Mouse (Mus musculus) embryo, embryonic 11.5 days (tissue): ENCODE measurements at regions not wholly inside any gene's neighbourhood (a gene's known extent, or its start where the extent isn't known, plus 50 kb on each side); places are given as distances from the start of the nearest gene placed in this dataset.

ENCODE experiments used
- DNase-seq: peaks from one replicate; pipeline ENCODE4 v3.0.0-alpha.2; 2012; ENCODE audit warnings: low read depth, low spot score

DNA sequence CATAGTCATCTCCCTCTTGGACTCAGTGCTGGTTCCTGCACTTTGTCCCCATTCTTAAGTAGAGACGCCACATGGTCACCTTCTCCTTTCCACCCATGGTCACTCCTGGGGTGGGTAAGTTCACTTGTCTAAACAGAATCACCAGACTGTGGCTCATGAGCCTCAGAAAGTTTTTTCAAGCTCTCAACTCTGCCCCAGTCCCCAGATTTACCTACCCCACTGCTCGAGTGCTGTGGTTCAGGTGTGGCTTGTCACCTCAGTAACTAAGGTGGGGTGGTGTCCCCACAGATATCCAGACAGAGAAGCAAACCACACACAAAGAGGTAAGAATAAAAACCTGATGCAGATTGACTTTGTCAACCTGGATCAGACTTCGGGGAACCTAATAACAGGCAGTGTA lies 87.6 kb downstream of the Rpl10-ps3 start:
- no peak for DNase-seq

DNA sequence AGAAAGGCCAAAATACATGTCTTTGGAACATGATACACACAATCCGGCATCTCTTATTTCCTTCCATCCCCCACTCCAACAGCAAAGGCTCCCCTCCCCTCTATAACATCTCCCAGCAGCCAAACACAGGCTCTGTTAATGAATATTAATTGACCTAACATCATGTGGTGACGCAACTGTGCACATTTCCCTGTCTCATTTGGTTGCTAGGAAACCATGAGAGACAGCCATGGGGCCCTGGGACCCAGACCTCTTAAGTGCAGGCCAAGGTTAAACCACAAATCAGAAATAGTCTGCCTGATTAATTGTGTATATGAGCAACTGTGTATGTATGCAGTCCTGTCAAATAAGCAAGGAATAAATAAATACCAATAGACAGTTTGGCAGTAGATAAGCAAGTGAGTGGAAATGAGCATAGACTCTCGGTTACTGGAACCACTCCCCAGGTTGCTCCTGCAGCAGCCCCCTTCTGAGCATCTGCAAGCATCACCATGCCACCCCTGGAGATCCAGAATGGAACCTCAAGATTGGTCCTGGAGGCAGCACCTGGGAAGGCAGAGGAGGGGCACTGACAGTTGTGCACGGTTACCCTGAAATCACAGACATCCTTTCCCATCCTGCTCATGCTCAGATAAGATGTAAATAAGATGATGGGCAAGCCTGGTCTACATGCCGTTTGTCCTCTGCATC lies 99.6 kb downstream of the Rpl10-ps3 start:
- DNase-seq, result peak; percentile 29

DNA sequence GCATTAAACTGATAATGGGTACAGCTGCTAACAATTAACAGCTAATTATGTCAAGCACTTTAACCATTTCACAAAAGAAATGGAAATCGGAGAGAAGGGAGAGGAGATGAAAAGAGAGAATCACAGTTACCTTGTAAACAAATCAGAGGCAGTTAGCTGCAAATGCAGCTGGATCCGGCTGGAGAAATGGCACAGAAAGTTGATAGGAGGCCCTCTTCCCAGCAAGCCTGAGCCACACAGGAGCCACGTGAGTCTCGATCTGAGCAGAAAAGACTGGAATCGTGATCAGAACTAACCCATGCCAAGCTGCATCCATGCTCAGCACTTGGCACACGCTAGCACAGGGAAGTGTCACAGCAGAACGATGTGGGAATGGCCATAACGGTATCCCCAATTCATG lies 103.8 kb downstream of the Rpl10-ps3 start:
- no peak for DNase-seq

DNA sequence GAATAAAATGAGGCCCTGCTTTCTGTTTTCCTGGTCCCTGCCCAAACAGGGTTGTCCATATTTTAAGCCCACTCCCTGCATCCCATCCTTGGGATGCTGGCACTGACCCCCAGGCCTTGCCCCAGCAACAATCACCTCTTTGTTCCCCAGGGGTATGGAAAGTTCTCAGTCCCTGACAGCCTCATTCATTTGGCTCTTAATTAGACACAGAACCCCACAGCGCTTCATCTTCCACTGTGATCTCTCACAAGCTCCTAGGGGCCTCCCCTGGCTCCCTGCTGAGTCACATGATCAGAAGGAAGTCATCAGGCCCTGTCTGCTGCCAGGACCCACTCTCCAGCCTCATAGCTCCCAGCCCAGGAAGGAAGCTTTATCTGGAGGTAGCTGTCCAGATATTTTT lies 108.9 kb downstream of the Rpl10-ps3 start:
- DNase-seq, result no peak

DNA sequence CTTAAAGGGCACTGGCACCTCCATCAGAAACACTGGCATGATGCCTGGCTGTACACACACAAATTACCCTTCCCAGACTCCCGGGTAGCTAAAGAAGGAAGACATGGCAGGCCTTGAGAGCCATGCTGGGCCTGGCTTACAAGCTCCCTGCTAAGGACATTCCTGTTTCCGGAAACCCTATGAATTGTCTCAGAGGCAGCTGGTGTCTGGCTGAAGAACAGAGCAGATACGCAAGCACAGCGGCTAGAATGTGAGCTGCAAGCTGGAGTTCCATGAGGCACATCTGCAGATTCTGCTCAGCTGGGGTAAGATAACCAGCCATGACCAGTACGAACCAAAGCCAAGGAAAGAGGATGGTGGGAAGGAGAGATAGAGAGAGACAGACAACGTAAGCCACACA lies 110.1 kb downstream of the Rpl10-ps3 start:
- no peak for DNase-seq

DNA sequence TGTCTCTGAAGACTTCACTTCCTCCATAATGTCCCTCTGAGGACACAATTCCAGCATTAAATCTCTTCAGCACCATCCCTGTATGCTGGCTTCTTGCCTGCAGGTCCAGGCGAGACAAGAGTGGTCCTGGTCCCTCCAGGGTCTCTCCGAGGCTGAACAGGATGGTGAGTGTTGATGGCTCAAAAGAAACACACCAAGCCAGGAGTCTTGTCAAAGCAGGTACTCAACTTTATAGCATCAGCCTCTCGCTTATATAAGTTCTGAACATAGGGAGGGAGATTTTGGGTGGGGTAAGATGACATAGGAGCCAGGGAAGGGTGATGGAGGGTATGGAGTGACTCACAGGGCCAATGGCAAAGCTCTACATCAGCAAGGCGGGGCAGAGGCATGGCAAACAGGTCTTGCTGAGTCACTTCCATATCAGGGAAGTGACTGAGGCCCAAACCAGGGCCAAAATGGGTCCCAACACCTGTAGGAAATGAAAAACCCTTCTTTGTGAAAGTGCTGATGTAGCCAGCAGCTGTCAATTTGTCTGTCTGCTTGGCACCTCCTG lies 111.7 kb downstream of the Rpl10-ps3 start:
- DNase-seq, result no peak

DNA sequence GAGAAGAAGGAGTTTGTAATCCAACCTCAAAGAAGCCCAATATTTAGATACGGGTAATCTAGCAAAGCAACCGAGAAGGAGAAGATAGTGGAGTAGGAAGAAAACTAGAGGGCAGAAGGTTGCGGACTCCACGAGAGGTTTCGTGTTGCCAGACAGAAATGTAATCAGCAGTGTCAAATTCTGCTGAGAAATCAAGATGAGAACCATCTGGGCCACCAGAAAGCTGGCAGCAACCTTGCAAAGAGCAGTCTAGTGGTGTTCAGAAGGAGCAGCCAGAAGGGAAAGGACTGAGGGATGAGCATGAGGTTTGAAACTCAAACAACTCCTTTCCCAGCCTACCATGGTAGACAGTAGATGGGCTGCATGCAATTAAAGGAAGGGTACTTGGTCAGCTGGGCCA lies 134.3 kb downstream of the Rpl10-ps3 start:
- no peak for DNase-seq

DNA sequence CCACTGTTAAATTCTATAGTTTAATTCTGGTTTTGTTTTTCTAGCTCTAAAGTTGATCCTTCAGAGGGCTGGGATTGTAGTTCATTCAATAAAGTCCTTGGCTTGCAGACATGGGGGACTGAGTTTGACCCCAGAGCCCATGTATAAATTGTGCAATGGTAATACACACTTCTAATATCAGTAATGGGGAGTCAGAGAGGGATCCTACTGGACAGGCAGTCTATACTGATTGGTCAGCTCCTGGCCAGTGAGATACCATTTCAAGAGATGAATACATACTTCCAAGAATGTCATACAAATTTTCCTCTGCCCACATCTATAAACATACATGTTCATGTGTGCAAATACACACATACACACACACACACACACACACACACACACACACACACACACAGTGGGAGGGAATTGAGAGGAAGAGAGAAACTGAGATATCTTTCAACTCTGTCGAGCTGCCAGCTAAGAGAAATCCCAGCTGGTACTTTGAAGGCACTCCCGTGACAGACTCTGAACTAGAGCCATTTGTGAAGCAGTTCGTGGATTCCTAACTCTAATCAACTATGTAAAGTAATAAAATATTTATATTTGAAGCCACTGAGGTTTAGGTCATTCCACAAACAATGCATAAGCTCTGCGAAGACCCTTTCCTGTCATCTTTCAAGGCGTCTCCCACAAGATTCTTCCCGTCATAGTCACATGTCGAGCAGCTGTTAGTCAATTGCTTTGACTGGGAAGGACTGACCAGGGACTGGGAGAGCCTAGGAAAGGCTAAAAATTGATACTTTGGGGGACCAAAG lies 145.1 kb downstream of the Rpl10-ps3 start:
- DNase-seq, result no peak

DNA sequence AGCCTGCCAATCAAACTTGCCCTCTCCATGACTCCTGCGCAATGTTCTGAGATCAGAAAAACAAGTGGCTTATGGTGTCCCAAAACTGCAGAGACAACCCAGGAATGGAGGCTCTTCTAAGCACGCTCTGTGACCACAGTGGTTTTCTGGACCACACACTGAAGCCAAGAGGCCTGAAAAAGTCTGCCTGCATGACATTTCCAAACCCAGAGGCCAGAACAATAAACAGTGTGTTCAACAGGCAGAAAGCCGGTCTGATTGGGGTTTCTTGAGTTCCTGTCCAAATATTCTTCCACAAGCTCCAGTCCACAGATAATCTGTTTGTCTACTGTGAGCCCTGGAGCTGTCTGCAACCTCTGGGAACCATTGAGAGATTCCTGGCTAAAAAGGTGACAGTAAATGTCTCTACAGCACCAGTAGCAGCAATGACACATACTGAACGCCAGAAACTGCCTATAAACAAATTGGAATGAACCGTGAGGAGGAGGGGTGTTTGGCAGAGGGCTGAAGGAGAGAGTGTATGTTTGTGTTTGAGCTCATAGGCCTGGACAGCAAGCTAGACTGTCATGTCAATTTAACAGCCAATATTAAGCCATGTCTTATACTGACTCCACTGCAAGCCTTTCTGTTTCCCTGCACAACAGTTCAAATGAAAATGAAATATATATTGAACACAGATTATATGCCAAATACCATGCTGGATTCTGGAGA lies 152.2 kb downstream of the Rpl10-ps3 start:
- DNase-seq, result no peak

DNA sequence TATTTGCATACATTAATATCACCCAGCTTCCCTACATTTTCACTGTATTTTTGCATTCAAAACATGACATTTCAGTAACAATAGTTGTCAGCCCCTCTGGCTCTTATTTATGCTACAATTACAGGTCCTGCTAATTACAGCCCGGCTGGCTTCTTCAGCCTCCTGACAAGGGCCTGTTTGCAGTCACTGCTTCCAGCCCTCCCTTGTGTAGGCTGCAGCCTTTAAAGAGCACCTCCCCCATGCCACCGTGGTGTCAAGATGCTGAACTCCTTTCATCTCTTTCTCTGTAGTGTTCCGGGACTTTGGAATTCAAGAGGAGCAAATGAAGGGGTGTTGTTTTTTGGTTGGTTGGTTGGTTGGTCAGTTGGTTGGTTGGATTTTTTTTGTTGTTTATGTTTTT lies 153.6 kb downstream of the Rpl10-ps3 start:
- DNase-seq, result no peak

DNA sequence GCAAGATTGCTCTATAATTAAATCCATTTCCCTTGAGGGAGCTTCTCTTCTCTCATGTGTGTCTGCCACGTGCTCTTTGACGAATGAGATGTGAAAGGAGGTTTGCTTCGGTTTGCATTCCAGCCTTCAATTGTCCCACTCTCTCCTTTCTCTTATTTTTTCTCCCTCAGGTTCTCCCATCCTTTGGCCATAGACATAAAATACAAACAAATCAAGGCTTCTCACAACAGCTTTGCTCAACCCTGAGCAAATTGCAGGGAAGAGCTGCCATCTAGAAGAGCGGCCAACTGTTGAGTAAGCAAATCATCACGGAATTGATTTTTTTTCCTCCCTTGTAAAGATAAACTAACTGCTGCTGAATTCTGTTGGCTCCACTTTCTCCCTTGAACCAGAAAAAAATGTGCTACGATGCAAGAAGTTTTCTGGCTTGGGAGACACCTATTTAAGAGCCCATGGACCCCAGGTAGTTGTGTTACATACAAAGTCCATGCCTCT lies 156.1 kb downstream of the Rpl10-ps3 start:
- DNase-seq, result no peak

DNA sequence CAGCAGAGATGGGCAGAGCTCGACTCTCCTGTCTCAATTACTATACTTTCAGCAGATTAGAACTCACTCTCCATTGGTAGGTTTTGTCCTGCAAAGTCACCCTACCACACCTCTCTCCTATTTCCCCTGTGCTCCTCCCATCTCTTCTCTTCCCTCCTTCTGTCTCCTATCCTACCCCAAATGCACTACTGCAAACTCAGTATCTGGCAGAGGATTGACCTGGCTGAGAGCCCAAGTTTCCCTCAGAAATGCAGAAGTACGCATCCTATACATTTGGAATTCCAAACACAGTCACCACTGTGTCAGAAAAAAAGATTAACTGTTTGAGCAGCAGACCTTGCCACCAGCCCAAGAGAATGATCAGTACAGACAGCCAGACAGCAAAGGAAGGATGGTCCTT lies 163.4 kb downstream of the Rpl10-ps3 start:
- DNase-seq, result no peak

DNA sequence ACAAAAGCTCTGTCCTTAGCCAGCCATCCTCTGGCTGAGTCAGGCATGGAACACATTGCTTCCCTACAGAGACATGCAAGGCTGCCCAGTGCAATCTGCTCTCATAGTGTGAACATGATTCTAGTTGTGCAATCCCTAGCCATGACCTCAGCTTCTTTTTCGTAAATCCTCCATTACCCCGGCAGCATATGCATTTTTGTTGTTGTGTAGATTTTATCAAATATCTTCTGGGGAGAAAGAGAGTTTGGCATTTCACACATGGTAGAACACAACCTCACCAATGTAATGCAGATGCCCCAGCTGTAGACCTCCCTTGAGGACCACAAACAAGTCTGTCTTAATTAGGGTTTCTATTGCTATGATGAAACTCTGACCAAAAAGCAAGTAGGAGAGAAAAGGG lies 168.6 kb downstream of the Rpl10-ps3 start:
- no peak for DNase-seq

DNA sequence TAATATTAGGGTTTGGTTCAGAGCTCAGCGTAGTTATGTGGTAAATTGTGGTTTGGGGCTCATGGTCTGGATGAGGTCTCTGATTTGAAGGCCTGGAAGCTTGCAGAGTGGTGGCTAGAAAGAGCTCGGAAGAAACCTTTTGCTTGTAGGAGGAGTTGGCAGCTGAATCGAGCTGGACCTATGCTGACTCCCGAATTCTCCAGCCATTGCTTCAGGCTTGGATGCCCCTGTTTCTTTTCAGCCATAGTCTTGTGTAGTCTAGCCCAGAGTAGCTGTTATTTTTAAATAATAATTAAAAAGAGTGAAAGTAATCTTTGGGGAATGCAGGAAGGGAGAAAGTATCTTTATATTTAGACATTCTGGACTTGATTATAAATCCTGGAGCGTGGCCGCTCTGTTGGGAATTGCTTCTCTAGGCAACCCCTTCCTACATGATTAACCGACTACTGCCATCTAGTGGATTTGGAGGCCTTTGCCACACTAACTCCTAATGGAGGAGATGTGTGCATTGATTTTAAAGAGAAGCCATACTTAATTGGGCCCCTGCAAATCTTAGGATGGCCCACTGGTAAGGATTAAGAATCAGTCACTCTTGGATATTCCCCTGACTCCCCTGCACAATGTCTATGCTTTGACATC lies 172.8 kb downstream of the Rpl10-ps3 start:
- peak; percentile 75 for DNase-seq

DNA sequence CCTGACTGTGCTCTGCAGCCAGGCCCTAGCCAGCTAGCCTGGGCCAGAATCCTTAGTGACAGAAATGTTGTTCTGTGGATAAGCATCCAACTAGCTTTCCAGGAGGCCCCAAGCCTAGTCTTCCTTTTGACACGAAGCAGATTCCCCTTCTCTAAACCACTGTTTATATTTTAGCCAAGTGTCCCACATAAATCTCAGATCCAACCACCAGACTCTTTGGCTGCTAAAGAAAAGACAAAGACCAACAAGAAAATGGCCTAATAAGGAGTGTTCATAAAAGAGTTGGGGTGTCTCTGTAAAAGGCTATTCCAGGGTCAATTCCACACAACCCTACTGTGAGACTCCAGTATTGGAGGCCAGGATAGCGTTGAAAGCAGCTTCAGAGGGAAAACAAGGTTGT lies 173.6 kb downstream of the Rpl10-ps3 start:
- no peak for DNase-seq

DNA sequence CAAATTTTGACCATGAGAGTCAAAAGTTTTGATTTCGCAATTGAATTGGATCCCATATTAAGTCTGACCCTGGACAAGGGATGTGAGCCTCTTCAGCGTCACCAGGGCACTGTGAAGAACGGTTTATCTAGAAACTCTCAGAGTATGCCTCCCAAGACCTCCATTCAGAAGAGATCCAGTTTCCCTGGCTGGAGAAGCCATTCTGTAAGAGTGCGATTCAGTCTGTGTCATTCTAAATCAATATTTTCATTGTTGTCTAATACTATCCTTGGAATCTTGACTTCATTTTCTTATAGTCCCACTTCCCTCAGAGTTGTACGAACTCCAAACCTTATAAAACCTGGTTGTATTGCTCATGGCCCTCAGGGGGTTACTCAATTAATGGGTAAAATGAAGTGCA lies 174.1 kb downstream of the Rpl10-ps3 start:
- no peak for DNase-seq

DNA sequence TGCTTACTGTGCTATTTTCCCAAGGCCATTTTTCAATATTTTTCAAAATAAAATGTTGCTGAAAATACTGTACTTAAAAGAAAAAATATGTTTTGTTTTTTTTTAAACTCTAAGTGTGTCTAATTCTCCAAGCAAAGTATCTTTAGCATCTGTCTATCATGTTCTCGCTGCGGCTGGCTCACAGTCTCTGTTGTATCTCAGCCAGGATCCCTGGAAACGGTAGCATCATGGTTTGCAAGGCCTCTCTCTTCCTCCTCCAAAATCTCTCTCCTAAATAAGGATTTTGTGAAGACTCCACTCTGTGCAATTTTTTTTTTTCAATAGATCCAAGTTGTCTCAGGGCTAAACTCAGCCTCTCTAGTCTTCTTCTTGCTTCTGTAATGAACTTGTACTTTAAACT lies 190.2 kb downstream of the Rpl10-ps3 start:
- no peak for DNase-seq

DNA sequence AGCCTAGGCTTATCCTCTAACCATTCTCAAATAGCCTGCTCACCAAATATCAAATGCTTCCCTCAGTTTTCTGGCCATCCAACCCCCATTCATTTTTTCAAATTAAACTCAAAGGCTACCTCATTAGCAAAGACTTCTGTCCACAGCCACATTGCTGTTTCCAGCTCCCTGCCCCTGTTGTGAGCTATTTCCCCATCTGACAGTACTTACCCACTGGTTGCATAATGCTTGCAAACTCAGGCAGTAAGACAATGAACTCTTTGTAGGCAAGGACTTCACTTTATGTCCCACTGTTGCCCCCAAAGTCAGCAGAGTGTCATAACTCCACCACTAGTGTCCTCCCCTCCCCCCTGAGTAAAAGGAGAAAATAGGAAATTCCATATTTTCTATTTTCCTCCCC lies 194.7 kb downstream of the Rpl10-ps3 start:
- no peak for DNase-seq

DNA sequence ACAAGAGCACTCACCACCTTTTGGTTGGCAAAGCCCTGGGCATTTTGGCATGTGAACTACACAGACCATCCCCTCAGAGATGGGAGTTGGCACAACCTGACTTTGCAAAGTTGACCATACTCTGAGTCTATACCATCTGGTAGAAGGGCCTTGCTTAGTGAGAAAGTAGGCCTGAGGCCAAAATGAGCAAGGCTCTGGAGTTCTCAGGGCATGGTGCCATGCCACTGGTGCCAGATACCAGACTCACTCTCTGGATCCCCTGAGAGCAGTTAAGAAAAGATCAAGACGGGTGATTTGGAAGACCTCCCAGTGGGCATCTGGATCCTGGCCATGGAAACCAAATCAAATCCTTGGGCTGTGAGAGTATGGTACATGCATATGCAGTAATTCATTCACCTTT lies 202.0 kb downstream of the Rpl10-ps3 start:
- DNase-seq, result no peak

DNA sequence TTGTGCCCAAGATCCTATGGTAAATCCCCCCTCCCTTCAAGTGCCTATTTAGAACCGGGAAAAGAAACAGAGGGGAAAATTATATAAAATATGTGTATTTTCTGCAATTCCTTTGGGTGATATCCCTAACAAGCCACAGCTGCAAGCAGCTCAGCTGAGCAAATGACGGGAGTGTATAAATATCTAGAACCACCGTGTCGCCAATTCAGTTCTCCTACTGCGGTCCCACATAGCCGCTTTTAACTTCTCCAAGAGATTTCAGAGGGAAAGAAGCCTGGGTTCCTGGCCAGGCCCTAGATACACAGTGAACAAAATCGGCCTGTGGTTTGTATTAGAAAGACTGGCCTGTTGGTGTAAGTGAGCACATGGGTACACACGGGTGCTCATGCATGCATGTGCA lies 202.7 kb downstream of the Rpl10-ps3 start:
- no peak for DNase-seq

DNA sequence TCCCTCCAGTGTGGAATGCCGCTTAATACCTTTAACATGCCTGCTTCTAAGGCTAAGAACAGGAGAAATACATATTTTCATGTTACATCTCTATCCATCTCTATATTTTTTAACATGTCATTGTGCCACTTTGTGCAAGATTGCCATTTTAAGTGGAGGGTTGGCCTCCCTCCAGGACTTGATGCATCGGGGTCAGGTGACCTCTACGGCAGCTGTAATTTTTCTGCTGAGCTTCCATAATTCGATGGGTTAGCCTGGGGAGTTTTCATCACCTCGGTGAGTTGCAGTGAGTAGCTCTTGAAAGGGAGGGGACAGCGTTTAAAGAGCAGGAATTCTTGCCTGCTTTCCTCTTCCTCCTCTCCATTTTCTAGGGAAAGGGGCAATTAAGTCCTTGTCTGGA lies 203.6 kb downstream of the Rpl10-ps3 start:
- DNase-seq, result peak; percentile 20
